Mouse (Mus musculus) lung, adult 2 months (tissue): ENCODE measurements around the gene Mob3a.

ENCODE experiments used
- CTCF ChIP-seq: fragments of 200-500 bp; IDR thresholded peaks from 2 replicates; pipeline ENCODE4 v1.5.1; 2011; ENCODE audit warnings: mild to moderate bottlenecking, low read length, control low read depth; ENCODE audit not compliant: insufficient read depth
- POLR2A ChIP-seq: fragments of 200-500 bp; IDR thresholded peaks from 2 replicates; pipeline ENCODE4 v1.6.1; 2011; ENCODE audit warnings: low read depth, mild to moderate bottlenecking, control low read depth, low read length, borderline replicate concordance; ENCODE audit errors: extremely low read depth

- TF ChIP-seq CTCF (no peak), POLR2A (no peak)
These were observed 4.4 kb downstream of the Mob3a start for GRCm38 (mm10) chr10:80697393-80697787.
